Mouse (Mus musculus): ENCODE results near the gene Rps17.

Gene Rps17

GRCm38 (mm10) chr7:81344544-81345446 is at the start of gene Rps17:
Rps17 (minus strand) TSS chr7:81345254.
- peak; percentile 98 for DNase-seq

- DNase-seq, result no peak
Observed at GRCm38 (mm10) chr7:81379363-81379762, 34.3 kb upstream of the Rps17 start.

GRCm38 (mm10) chr7:81372337-81372920 is 27.4 kb upstream of the Rps17 start:
- DNase-seq, result peak; percentile 7

- DNase-seq, result no peak
Observed at GRCm38 (mm10) chr7:81371811-81372210, 26.8 kb upstream of the Rps17 start.

GRCm38 (mm10) chr7:81369724-81370123 is 24.7 kb upstream of the Rps17 start:
- DNase-seq, result no peak

GRCm38 (mm10) chr7:81367946-81368345 is 22.9 kb upstream of the Rps17 start:
- no peak for DNase-seq

GRCm38 (mm10) chr7:81356975-81357374 is 11.9 kb upstream of the Rps17 start:
- DNase-seq, result no peak

GRCm38 (mm10) chr7:81356360-81356759 is 11.3 kb upstream of the Rps17 start:
- no peak for DNase-seq

GRCm38 (mm10) chr7:81355746-81356145 is 10.7 kb upstream of the Rps17 start:
- no peak for DNase-seq

GRCm38 (mm10) chr7:81351826-81352225 is 6.8 kb upstream of the Rps17 start:
- DNase-seq, result no peak

- DNase-seq, result no peak
Observed at GRCm38 (mm10) chr7:81348206-81348605, 3.2 kb upstream of the Rps17 start.

GRCm38 (mm10) chr7:81345447-81346170 is 555 bp upstream of the Rps17 start:
- no peak for DNase-seq

- no peak for DNase-seq
Observed at GRCm38 (mm10) chr7:81343831-81344230, 1.2 kb downstream of the Rps17 start.

- DNase-seq, result no peak
Observed at GRCm38 (mm10) chr7:81343316-81343715, 1.7 kb downstream of the Rps17 start.

GRCm38 (mm10) chr7:81342356-81343094 is 2.5 kb downstream of the Rps17 start:
- no peak for DNase-seq

GRCm38 (mm10) chr7:81341563-81341962 is 3.5 kb downstream of the Rps17 start:
- peak; percentile 19 for DNase-seq

- peak; percentile 54 for DNase-seq
Observed at GRCm38 (mm10) chr7:81339783-81340182, 5.3 kb downstream of the Rps17 start.

- DNase-seq, result no peak
Observed at GRCm38 (mm10) chr7:81338522-81338873, 6.6 kb downstream of the Rps17 start.

- no peak for DNase-seq
Observed at GRCm38 (mm10) chr7:81337785-81338521, 7.1 kb downstream of the Rps17 start.

GRCm38 (mm10) chr7:81336432-81336786 is 8.6 kb downstream of the Rps17 start:
- peak; percentile 67 for DNase-seq

- DNase-seq, result peak; percentile 27
Observed at GRCm38 (mm10) chr7:81335705-81336431, 9.2 kb downstream of the Rps17 start.

GRCm38 (mm10) chr7:81331851-81332250 is 13.2 kb downstream of the Rps17 start:
- DNase-seq, result no peak

Data from lung, postnatal 14 days (tissue).